Mouse (Mus musculus) T-helper 2 cell (primary cell): ENCODE measurements at regions not wholly inside any gene's neighbourhood (a gene's known extent, or its start where the extent isn't known, plus 50 kb on each side); places are given as distances from the start of the nearest gene placed in this dataset.

Experiments
- in situ Hi-C: fragments of 300-600 bp; cut with MboI, MseI; formaldehyde crosslinking; loops from one replicate; pipeline ENCODE4 v1.15.1; 2025; ENCODE audit warnings: high pct_unique_total_duplicates

- in situ Hi-C loops, result no loop called here
These were observed 73.6 kb upstream of the Slc45a1 start for GRCm38 (mm10) chr4:150725443-150726135.

GRCm38 (mm10) chr4:150724823-150725222 is 72.8 kb upstream of the Slc45a1 start:
- in situ Hi-C loops, result no loop called here

- in situ Hi-C loops, result no loop called here
These were observed 69.8 kb upstream of the Slc45a1 start for GRCm38 (mm10) chr4:150721619-150722283.

GRCm38 (mm10) chr4:150717866-150718265 is 65.9 kb upstream of the Slc45a1 start:
- in situ Hi-C loops, result no loop called here

- in situ Hi-C loops, result no loop called here
These were observed 63.1 kb upstream of the Slc45a1 start for GRCm38 (mm10) chr4:150715051-150715450.

GRCm38 (mm10) chr4:150713291-150713690 is 61.3 kb upstream of the Slc45a1 start:
- in situ Hi-C loops, result no loop called here

GRCm38 (mm10) chr4:150712856-150713255 is 60.9 kb upstream of the Slc45a1 start:
- in situ Hi-C loops, result no loop called here

- in situ Hi-C loops, result no loop called here
These were observed 59.7 kb upstream of the Slc45a1 start for GRCm38 (mm10) chr4:150711646-150712045.

GRCm38 (mm10) chr4:150709391-150710130 is 57.6 kb upstream of the Slc45a1 start:
- in situ Hi-C loops, result no loop called here

- in situ Hi-C loops, result no loop called here
These were observed 56.6 kb upstream of the Slc45a1 start for GRCm38 (mm10) chr4:150708572-150708984.

- in situ Hi-C loops, result no loop called here
These were observed 56.0 kb upstream of the Slc45a1 start for GRCm38 (mm10) chr4:150707725-150708571.

GRCm38 (mm10) chr4:150706793-150707724 is 55.1 kb upstream of the Slc45a1 start:
- in situ Hi-C loops, result no loop called here

- in situ Hi-C loops, result no loop called here
These were observed 54.3 kb upstream of the Slc45a1 start for GRCm38 (mm10) chr4:150706291-150706690.

GRCm38 (mm10) chr4:150703266-150703665 is 51.3 kb upstream of the Slc45a1 start:
- in situ Hi-C loops, result no loop called here
